Mouse (Mus musculus) C2C12 (cell line): Measurements from ENCODE around the gene Nceh1. TPM values are rescaled to one million over a fixed set of nuclear protein-coding genes. Genes with fewer than 3 reads are reported as not detected.

Experiments used
- H3K27me3 ChIP-seq: one replicate; pipeline ENCODE4 v1.6.1; 2011; ENCODE audit not compliant: control insufficient read depth, insufficient read depth, insufficient read length
- H3K36me3 ChIP-seq: one replicate; pipeline ENCODE4 v1.6.1; 2011; ENCODE audit not compliant: control insufficient read depth, insufficient read depth
- H3K4me3 ChIP-seq: one replicate; pipeline ENCODE4 v1.5.1; 2011; ENCODE audit warnings: mild to moderate bottlenecking, control low read depth; ENCODE audit not compliant: poor library complexity, insufficient read depth, severe bottlenecking
- H3K79me2 ChIP-seq: one replicate; pipeline ENCODE4 v1.6.1; 2011; ENCODE audit not compliant: control insufficient read depth, insufficient read depth
- H3K79me3 ChIP-seq: one replicate; pipeline ENCODE4 v1.6.1; 2011; ENCODE audit warnings: low read depth, control low read depth
- H3ac ChIP-seq: one replicate; pipeline ENCODE3; 2011; ENCODE audit warnings: low read depth; ENCODE audit not compliant: control insufficient read depth, insufficient read length
- CEBPB ChIP-seq: IDR thresholded peaks from one replicate; pipeline ENCODE4 v1.6.1; 2011; ENCODE audit warnings: low read depth, mild to moderate bottlenecking, control low read depth, moderate library complexity
- CTCF ChIP-seq: IDR thresholded peaks from one replicate; pipeline ENCODE4 v1.5.1; 2011; ENCODE audit not compliant: control insufficient read depth, insufficient read depth, insufficient read length
- FOSL1 ChIP-seq: IDR thresholded peaks from one replicate; pipeline ENCODE4 v1.8.0; 2011; ENCODE audit warnings: mild to moderate bottlenecking, low read length; ENCODE audit not compliant: poor library complexity, insufficient read depth, severe bottlenecking
- MAX ChIP-seq: IDR thresholded peaks from one replicate; pipeline ENCODE4 v1.6.1; 2011; ENCODE audit warnings: mild to moderate bottlenecking, control low read depth
- MYOD1 ChIP-seq: IDR thresholded peaks from one replicate; pipeline ENCODE4 v1.6.1; 2011; ENCODE audit warnings: low read depth; ENCODE audit not compliant: control insufficient read depth, insufficient read length
- MYOG ChIP-seq: IDR thresholded peaks from one replicate; pipeline ENCODE4 v1.6.1; 2011; ENCODE audit not compliant: control insufficient read depth, insufficient read length; ENCODE audit errors: extremely low read depth
- USF1 ChIP-seq: IDR thresholded peaks from one replicate; pipeline ENCODE4 v1.6.1; 2011; ENCODE audit warnings: low read depth, mild to moderate bottlenecking, control low read depth, moderate library complexity
- polyA plus RNA-seq: library from polyadenylated mRNA; unstranded; fragments of >200 nt; fragmentation: generic; extraction: Trizol; gene quantifications from one replicate; pipeline ENCODE4 v1.2.1, GENCODE M21; 2012; ENCODE audit warnings: missing spikeins

Gene Nceh1
- polyA plus RNA-seq, 1 experiment: 8.3 TPM

- TF ChIP-seq MYOD1 (no peak), FOSL1 (no peak), MAX (no peak), MYOG (no peak), CEBPB (no peak), USF1 (no peak), CTCF (no peak)
- Histone ChIP-seq H3ac (no peak overlapping the region), H3K4me3 (no peak overlapping the region), H3K36me3 (no peaks in the 10 kb centered on the region), H3K79me3 (no peaks in the 10 kb centered on the region), H3K79me2 (no peaks in the 10 kb centered on the region), H3K27me3 (no peaks in the 10 kb centered on the region)
These were observed 45.1 kb downstream of the Nceh1 start for GRCm38 (mm10) chr3:27227629-27228453.

- TF ChIP-seq MYOG (no peak), FOSL1 (no peak), CTCF (no peak), USF1 (no peak), MYOD1 (no peak), MAX (no peak), CEBPB (no peak)
- Histone ChIP-seq H3K36me3 (no peaks in the 10 kb centered on the region), H3K79me3 (no peaks in the 10 kb centered on the region), H3K4me3 (no peak overlapping the region), H3K27me3 (no peaks in the 10 kb centered on the region), H3ac (no peak overlapping the region), H3K79me2 (no peaks in the 10 kb centered on the region)
These were observed 46.0 kb downstream of the Nceh1 start for GRCm38 (mm10) chr3:27228530-27229309.

GRCm38 (mm10) chr3:27233361-27233760 lies 50.6 kb downstream of the Nceh1 start:
- no peak overlapping the region for H3ac ChIP-seq
- no peaks in the 10 kb centered on the region for H3K79me3 ChIP-seq
- no peaks in the 10 kb centered on the region for H3K79me2 ChIP-seq
- H3K4me3 ChIP-seq: no peak overlapping the region
- H3K27me3 ChIP-seq: no peaks in the 10 kb centered on the region
- TF ChIP-seq MYOG: no peak
- TF ChIP-seq MYOD1: no peak
- TF ChIP-seq MAX: no peak
- H3K36me3 ChIP-seq: no peaks in the 10 kb centered on the region

GRCm38 (mm10) chr3:27233841-27234240 lies 51.1 kb downstream of the Nceh1 start:
- TF ChIP-seq USF1 (no peak), CTCF (no peak), MYOG (no peak)
- no peak overlapping the region for H3ac ChIP-seq

GRCm38 (mm10) chr3:27234976-27235375 lies 52.2 kb downstream of the Nceh1 start:
- Histone ChIP-seq H3K27me3 (no peaks in the 10 kb centered on the region), H3K79me3 (no peaks in the 10 kb centered on the region), H3K36me3 (no peaks in the 10 kb centered on the region), H3ac (no peak overlapping the region), H3K79me2 (no peaks in the 10 kb centered on the region), H3K4me3 (no peak overlapping the region)
- TF ChIP-seq USF1: no peak
- TF ChIP-seq MYOD1: no peak
- TF ChIP-seq MAX: no peak
- no peak for TF ChIP-seq MYOG
- TF ChIP-seq CTCF: no peak
- TF ChIP-seq CEBPB: no peak
- TF ChIP-seq FOSL1: no peak

More at GRCm38 (mm10) chr3:27233841-27234240, 51.1 kb downstream of the Nceh1 start:
- Histone ChIP-seq H3K79me3 (no peaks in the 10 kb centered on the region), H3K27me3 (no peaks in the 10 kb centered on the region), H3K4me3 (no peak overlapping the region), H3K79me2 (no peaks in the 10 kb centered on the region), H3K36me3 (no peaks in the 10 kb centered on the region)

- no peaks in the 10 kb centered on the region for H3K27me3 ChIP-seq
- no peaks in the 10 kb centered on the region for H3K79me2 ChIP-seq
- no peak overlapping the region for H3ac ChIP-seq
- TF ChIP-seq MAX (no peak), FOSL1 (no peak), MYOD1 (no peak), CTCF (peak; percentile 17), MYOG (no peak), USF1 (no peak)
- H3K36me3 ChIP-seq: no peaks in the 10 kb centered on the region
- H3K4me3 ChIP-seq: no peak overlapping the region
- no peaks in the 10 kb centered on the region for H3K79me3 ChIP-seq
These were observed 54.5 kb downstream of the Nceh1 start for GRCm38 (mm10) chr3:27237226-27237625.
